Mouse (Mus musculus) mature B cell (primary cell): ENCODE results near the gene Mamdc4.

Experiments used
- in situ Hi-C: fragments of 300-500 bp; cut with MboI; formaldehyde crosslinking; loops from 2 replicates; pipeline ENCODE4 v1.14.3; 2019

The Mamdc4 gene

GRCm38 (mm10) chr2:25582466-25583119, 7.9 kb upstream of the Mamdc4 start:
- in situ Hi-C loops: no loop called here

DNA sequence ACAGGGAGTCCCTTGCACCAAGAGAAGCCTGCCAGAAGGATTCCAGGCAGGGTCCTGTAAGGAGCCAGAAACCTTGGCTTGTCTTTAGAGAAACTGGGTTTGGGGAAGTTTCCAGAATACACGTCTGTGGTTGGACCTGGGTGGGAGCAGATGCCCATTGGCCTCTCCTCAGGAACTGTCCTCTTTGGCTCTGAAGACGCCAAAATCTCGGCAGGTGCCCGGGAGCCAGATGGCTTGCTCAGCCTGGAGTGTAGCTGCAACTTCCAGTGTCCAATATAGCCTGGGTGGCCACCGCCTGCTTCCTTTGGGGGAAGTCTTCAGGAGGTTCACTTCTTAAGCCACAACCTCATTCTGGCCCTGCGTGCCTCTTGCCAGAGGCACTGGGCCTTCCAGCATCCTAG, 7.3 kb upstream of the Mamdc4 start:
- in situ Hi-C loops: no loop called here

- in situ Hi-C loops: no loop called here
Observed at GRCm38 (mm10) chr2:25581294-25581864, 6.7 kb upstream of the Mamdc4 start, which contains the start of gene Ajm1. Ajm1 (minus strand) TSS chr2:25581757.

DNA sequence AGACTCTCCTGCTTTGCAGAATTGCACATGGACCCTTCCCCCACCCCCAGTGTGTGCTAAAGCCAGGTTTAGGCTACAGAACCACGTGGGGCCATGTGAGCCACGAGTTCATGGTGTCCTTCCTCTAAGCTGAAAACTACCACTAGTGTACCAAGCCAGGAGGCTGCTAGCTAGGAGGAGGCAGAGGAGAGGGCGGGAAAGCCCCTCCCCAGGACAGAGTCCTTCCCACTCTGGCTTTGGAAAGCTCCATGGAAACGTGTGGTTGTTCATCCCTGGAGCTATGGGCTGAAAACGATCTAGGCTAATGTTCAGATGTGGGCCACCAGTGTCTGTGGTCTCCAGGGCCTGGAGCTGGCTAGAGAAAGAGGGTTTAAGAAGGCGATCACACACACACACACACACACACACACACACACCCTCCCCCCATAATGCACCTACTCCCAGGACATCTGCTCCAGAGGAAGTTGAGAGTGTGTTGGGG, 6.0 kb upstream of the Mamdc4 start:
- in situ Hi-C loops: no loop called here

DNA sequence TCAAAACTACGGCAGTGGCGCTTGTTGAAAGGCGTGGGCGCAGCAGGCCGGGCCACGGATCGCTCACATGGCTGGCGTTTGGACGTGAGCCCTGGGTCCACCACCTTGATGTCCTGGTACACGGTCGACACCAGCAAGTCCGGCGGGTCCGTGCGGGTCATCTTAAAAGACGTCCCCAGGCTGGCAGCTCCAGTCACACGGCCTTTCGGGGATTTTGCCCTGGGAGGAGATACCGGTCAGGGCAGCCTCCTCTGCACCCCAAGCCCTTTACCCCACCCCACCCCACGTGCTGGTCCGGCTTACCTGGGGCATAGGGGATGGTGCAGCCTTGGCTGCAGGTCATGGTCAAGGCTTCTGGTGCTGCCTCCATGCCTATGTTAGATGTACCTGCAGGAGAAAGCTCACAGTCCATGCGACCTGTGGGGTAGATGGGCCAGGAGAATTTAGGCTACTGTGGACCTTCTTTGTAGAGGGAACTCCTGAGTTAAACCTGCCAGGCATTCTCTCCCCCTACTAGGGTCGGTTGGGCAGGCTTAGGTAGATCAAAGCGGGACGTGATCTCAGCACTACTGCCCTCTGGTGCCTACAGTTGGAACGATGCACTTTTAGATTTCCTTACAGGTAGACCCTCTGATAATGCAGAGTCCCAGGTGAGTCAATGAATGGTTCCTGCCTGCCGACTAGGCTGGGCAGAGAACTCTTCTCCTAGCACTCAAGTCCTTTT, 5.3 kb upstream of the Mamdc4 start:
- in situ Hi-C loops: no loop called here

GRCm38 (mm10) chr2:25578796-25579736, 4.4 kb upstream of the Mamdc4 start:
- in situ Hi-C loops: no loop called here

DNA sequence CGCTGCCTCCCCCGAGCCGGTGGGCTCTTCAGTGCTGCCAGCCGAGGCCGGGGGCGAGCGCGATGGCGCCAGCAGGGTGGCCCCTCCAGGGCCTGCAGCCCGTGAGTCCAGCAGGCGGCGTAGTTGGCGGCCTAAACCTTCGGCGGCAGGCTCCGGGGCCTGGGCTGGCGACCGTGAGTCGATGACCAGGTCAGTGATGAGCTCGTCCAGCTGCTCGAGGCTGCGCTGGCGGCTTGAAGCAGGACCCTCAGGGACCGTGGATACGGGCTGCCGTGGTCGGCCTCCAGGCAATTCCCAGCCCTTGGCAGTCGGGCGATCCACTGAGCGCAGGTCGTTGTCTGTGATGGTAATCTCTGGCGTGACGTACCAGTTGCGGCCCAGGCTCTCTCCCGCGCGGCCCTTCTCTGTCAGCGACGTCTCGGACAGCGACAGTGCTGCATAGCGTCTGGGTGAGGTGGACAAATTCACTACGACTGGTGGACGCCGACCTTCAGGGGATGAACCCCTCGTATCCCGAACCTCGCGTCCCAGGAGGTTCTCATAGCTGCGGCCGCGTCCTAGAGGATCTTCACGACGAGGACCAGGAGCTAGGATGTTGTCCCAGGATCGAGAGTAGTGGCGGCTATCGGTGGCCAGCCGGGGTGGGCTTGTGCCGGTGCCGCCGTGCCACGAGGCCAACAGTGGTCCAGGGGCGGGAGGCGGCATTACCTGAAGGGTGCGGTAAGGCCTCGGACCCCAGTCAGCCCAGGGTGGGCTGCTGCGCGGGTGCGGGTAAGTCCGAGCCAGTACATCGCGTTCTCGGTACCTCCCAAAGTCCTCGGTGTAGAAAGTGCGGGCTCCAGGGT, 3.5 kb upstream of the Mamdc4 start:
- in situ Hi-C loops: no loop called here

- in situ Hi-C loops: no loop called here
Observed at GRCm38 (mm10) chr2:25576965-25577891, 2.6 kb upstream of the Mamdc4 start.

DNA sequence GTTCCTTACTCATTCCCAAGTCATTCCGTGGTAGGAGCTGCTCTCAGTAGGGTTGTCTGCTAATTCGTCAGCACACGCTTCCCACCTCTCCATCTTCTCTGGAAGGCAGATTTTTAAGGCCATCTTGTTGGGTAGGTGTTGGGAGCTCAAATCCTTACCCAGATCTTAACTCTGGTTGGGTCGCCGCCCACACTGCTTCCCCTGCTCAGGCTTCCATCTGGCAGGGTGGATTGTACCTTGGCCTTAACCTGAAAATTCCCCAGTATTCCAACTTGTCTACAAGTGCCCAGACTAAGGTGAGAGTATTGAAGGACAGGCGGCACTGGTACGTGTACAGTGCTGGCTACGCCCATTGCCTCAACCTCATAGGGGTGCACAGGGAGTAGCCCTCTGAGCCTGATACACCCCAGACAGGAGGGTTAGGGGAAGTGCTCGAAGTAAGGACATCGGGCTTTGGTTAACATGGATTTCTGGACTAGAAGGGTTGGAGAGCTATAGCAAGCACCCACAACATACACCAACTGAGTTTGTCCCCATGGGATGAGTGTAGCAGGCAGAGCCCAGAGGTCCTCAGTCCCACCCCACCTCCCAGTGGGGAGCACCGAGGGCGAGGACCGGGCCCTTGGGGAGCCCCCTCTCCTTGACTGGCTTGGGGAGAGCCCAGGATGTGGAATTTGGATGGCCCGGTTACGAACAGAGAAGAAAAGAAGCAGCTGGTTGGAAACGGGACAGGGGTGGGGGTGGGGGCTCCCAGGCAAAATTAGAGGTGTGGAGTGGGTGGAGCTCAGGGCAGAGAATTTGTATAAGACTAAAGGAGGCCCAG, 1.6 kb upstream of the Mamdc4 start:
- in situ Hi-C loops: no loop called here

DNA sequence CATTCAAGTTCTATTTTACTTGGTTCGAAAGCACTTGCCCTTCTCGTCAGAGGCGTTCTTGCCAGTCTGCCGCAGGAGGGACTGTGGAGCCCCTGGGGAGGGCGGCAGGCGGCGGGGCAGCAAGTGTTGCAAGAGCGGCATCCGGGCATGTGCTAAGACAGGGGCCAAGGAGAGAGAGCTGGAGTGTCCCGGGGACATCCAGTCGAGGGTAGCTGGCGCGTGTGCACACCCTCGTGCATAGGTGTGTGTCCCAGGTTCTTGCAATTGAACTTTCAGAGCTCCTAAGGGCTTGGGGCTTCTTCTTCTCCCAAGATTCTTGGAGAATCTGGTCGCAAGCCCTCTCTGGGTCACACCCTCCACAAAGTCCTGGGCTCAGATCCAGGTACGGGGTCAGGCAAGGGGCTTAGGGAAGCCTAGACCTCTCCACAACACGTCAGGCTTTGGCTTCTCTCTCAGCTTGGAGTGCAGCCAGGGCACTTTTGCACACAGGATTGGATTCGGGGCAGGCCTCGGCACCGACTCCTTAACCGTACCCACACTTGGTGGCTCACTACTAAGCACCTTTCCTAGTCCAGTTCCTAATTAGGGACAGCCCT, 885 bp upstream of the Mamdc4 start:
- in situ Hi-C loops: no loop called here

GRCm38 (mm10) chr2:25574136-25574535, 509 bp downstream of the Mamdc4 start:
- in situ Hi-C loops: loop anchor here (25.0 kb wide), 1 partner anchor 1338 kb away; the partner anchor contains the start of genes Med22, Rpl7a, Surf1 and Surf2

DNA sequence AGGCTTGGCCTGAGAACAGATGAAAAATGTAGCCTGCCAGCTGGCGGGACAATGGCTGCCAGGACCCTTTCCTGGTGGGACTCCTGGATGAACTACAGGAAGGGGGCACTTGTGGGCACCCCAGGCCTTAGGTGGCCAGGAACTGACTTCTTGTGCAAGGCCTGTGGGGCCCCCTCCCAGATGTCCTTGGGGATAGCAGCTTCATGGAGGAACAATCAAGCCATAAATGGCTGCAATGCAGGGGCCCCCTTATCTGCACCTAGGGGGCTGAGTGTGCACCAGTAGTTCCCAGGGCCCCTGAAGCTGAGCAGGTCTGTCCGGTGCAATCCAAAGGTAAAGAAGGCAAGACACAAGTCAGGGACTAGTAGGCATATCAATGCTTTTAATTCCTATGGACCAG, 1.6 kb downstream of the Mamdc4 start:
- in situ Hi-C loops: loop anchor here (25.0 kb wide), 1 partner anchor 1339 kb away; the partner anchor contains the start of genes Med22, Rpl7a, Surf1 and Surf2

GRCm38 (mm10) chr2:25571221-25571620, 3.4 kb downstream of the Mamdc4 start:
- in situ Hi-C loops: loop anchor here (25.0 kb wide), 1 partner anchor 1341 kb away; the partner anchor contains the start of genes Med22, Rpl7a, Surf1 and Surf2

- in situ Hi-C loops: loop anchor here (25.0 kb wide), 1 partner anchor 1343 kb away; the partner anchor contains the start of genes Med22, Rpl7a, Surf1 and Surf2
Observed at GRCm38 (mm10) chr2:25569323-25569722, 5.3 kb downstream of the Mamdc4 start.

DNA sequence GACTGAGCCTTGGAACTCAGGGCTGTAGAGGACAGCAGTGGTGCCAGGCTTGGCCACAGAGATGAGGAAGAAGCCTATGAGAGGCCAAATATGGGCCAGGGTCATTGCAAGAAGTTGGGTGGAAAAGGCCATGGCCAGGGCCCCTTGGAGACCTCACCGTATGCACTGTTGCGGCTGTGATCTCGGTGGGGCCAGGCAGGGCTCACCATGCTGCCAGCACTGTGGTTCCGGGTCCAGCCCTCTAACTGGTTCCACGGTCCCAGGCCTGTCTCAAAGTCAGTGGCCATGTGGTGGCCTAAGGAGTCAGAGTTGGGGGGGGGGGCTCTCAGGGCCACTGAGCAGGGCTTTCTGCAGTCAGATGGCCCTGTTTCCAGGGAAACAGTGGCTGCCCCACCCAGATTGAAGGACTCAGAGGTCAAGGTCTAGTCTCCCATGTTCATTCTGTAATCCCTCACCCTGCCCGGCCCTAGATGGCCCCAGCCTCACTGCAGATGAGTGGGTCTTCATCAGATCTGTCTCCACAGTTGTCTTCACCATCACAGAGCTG, 6.1 kb downstream of the Mamdc4 start:
- in situ Hi-C loops: loop anchor here (25.0 kb wide), 1 partner anchor 1344 kb away; the partner anchor contains the start of genes Med22, Rpl7a, Surf1 and Surf2

DNA sequence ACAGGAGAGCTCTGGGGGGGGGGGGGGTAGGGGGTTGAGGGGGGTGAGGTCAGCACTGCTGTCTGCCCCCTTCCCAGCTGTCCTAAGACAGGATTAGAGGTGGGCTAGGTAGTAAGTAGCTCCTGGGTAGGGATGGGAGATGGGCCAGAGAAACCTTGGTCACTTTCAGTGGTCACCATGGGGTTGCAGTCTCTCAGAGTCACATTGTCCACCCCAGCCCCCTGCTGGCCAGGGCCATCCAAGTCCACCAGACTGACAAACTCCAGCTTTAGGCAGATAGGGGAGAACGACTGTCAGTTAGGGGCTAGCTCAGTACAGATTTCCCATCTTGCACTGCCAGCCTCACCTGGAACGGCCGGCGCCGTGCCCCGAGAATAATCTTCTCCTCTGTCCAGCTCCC, 8.1 kb downstream of the Mamdc4 start:
- in situ Hi-C loops: loop anchor here (25.0 kb wide), 1 partner anchor 1346 kb away; the partner anchor contains the start of genes Med22, Rpl7a, Surf1 and Surf2

GRCm38 (mm10) chr2:25565741-25566140, 8.9 kb downstream of the Mamdc4 start:
- in situ Hi-C loops: loop anchor here (25.0 kb wide), 1 partner anchor 1347 kb away; the partner anchor contains the start of genes Med22, Rpl7a, Surf1 and Surf2
